Mouse (Mus musculus): ENCODE data around the gene Actl6a. TPM values are rescaled to one million over a fixed set of nuclear protein-coding genes. Genes with fewer than 3 reads are reported as not detected.
"Not testable (repeated sequence)": the region's sequence is repeated elsewhere in the genome, so short reads cannot be mapped to it uniquely, and the experiment has no call there.

Gene Actl6a
- 58.7 and 63.9 TPM in 2 replicates for polyA plus RNA-seq (2014; fragmentation: Nextera tagmentation; extraction: Ambion mirVana)

DNA sequence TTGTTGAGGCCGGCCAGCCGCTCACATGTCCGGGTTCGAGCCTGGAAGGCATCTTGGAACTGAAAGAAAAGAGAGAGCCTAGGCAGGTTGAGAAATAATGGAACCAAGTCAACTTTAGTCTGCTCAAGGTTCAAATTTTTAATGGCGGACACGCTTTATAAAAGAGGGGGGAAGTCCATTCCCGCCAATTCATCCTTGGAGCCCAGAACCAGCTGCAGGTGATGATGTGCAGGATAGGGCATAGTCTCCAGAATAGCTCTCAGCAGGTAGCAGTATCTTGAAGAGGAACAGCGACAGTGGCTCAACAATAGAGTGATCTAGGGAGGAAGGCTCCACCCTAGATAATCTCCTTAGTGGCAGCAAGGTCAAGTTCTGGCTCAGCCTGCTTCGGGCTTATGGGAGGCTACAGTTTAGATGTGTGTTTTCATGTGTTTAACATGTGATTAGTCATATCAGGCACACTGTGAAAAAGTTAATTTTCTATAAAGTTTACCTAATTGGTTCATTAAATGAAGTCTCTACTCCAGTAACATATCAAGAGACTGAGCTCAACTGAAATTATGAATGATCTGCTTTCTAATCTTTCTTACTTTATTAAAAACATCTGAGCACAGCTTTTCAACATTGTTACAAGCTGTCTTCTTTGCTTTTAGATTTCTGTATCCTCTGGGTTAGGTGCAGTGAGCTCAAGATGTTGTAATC is at the start of gene Actl6a:
TSS of gene Actl6a (plus strand) at position 652 of the 702 bp plus-strand sequence.
- H3K9ac ChIP-seq; H3K27me3 ChIP-seq (ENCODE audit: control insufficient read depth, insufficient read depth, low read length); ATAC-seq (ENCODE audit: low FRiP score); H3K36me3 ChIP-seq (replicated peaks; ENCODE audit: control insufficient read depth, insufficient read depth); DNase-seq (ENCODE audit: low spot score); H3K27ac ChIP-seq; H3K4me3 ChIP-seq (replicated peaks; ENCODE audit: low read length); H3K4me2 ChIP-seq (replicated peaks); H3K9me3 ChIP-seq (ENCODE audit: control insufficient read depth, low read length): not testable (repeated sequence)
- 80% methylated on average over 9 of the region's 9 CpGs for WGBS
- peaks cover 12% of the 10 kb centered on the region; the same call in 1 of the 2 replicates for H3K4me1 ChIP-seq (replicated peaks; ENCODE audit: control insufficient read depth, insufficient read depth, low read length)

DNA sequence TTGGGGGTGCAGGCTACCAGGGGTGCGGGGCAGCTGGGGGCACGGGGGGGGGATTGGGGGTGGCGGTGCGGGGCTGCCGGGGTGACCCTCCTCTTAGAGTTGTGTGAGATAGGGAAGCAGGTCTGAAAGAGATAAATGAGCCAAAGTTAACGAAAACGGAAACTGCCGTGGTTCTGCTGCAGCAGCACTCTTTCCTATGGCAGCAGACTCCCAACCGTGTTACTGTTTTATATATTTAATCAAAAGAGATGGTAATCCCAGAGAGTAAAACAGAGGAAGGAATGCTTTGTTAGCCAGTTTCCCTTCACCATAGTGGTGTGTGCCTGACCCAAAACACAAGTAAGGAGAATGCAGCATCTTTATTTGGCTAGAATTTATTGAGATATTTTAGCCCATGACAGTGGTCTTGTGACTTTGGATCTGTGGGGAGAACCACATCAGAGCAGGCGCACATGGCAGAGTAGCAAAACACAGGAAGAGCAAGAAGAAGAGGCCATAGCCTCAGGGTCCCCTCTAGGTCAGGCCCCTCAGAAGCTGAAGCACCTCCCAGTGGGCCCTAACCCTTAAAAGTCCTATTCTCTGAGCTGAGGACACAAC is 49.6 kb upstream of the Actl6a start:
- ATAC-seq (ENCODE audit: low FRiP score) (no peak), DNase-seq (ENCODE audit: low spot score) (no peak)
- WGBS = 80% methylated on average over 10 of the region's 10 CpGs
- no peak overlapping the region for H3K27ac ChIP-seq
- H3K9ac ChIP-seq = no peak overlapping the region
- no peaks in the 10 kb centered on the region for H3K4me1 ChIP-seq (replicated peaks; ENCODE audit: control insufficient read depth, insufficient read depth, low read length)
- no peak overlapping the region for H3K4me3 ChIP-seq (replicated peaks; ENCODE audit: low read length)
- no peaks in the 10 kb centered on the region for H3K9me3 ChIP-seq (ENCODE audit: control insufficient read depth, low read length)
- H3K36me3 ChIP-seq (replicated peaks; ENCODE audit: control insufficient read depth, insufficient read depth) = no peaks in the 10 kb centered on the region
- no peaks in the 10 kb centered on the region for H3K27me3 ChIP-seq (ENCODE audit: control insufficient read depth, insufficient read depth, low read length)
- H3K4me2 ChIP-seq (replicated peaks) = no peak overlapping the region

DNA sequence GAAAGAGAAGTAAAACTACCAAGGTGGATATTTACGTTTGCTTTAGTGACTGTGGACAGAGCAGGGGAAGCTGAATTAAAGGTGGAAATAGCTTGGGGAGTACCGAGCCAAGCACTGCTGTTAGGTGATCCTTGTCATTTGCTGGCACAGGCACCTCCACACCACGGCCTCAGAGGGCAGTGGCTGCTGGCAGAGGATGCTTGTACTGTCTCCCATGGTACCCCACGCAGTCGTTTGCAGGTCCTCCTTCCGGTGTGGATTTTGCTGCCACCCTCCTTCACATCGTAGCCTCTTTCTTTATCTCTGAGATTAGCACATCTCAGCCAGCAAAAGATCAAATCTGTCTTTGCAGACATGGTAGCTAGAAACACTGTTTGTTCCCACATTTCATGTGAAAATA is 47.7 kb upstream of the Actl6a start:
- no peak for ATAC-seq (ENCODE audit: low FRiP score)
- Histone ChIP-seq H3K9me3 (ENCODE audit: control insufficient read depth, low read length) (no peaks in the 10 kb centered on the region), H3K4me1 (replicated peaks; ENCODE audit: control insufficient read depth, insufficient read depth, low read length) (no peaks in the 10 kb centered on the region), H3K4me3 (replicated peaks; ENCODE audit: low read length) (no peak overlapping the region), H3K9ac (no peak overlapping the region), H3K4me2 (replicated peaks) (no peak overlapping the region), H3K27ac (no peak overlapping the region), H3K36me3 (replicated peaks; ENCODE audit: control insufficient read depth, insufficient read depth) (no peaks in the 10 kb centered on the region), H3K27me3 (ENCODE audit: control insufficient read depth, insufficient read depth, low read length) (no peaks in the 10 kb centered on the region)
- DNase-seq (ENCODE audit: low spot score) = no peak
- WGBS = 82% methylated on average over 7 of the region's 7 CpGs

DNA sequence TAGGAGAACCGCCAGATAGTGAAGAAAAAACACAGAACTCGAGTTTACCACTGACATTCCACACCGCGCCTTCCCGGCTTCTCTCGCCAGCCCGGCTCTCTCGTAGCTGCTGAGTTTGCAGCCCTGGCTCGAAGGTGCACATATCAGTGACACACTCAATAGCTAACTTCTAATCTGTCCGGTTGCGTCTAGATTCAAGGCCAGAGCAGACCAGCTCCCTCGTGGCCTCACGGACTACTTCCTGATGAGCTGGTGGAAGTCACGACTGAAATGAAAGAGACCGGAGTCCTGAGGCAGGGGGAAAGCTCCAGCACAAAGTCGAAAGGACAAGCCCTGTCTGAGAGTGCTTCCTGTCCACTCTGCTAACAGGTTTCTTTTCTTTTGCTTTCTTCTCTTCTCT is 47.3 kb upstream of the Actl6a start:
- DNase-seq (ENCODE audit: low spot score) (no peak), ATAC-seq (ENCODE audit: low FRiP score) (no peak)
- Histone ChIP-seq H3K9me3 (ENCODE audit: control insufficient read depth, low read length) (no peaks in the 10 kb centered on the region), H3K4me1 (replicated peaks; ENCODE audit: control insufficient read depth, insufficient read depth, low read length) (no peaks in the 10 kb centered on the region), H3K27me3 (ENCODE audit: control insufficient read depth, insufficient read depth, low read length) (no peaks in the 10 kb centered on the region), H3K36me3 (replicated peaks; ENCODE audit: control insufficient read depth, insufficient read depth) (no peaks in the 10 kb centered on the region), H3K9ac (no peak overlapping the region), H3K4me2 (replicated peaks) (no peak overlapping the region), H3K27ac (no peak overlapping the region), H3K4me3 (replicated peaks; ENCODE audit: low read length) (no peak overlapping the region)
- 91% methylated on average over 16 of the region's 16 CpGs for WGBS

DNA sequence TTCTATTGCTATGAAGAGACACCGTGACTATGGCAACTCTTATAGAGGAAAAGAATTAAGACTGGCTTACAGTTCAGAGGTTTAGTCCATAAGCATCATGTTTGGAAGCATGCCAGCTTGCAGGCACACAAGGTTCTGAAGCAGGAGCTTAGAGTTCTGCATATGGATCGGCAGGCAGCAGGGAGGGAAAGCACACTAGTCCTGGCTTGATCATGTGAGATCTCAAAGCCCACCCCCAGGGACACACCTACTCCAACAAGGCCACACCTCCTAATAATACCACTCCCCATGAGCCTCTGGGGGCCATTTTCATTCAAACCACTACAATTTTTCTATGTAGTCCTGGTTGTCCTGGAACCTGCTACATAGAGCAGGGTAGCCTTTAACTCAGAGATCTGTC is 46.6 kb upstream of the Actl6a start:
- whole genome bisulfite sequencing = 84% methylated on average over 2 of the region's 2 CpGs
- no peak for DNase-seq (ENCODE audit: low spot score)
- no peak overlapping the region for H3K9ac ChIP-seq
- no peak overlapping the region for H3K4me3 ChIP-seq (replicated peaks; ENCODE audit: low read length)
- H3K36me3 ChIP-seq (replicated peaks; ENCODE audit: control insufficient read depth, insufficient read depth) = no peaks in the 10 kb centered on the region
- no peaks in the 10 kb centered on the region for H3K9me3 ChIP-seq (ENCODE audit: control insufficient read depth, low read length)
- no peak for ATAC-seq (ENCODE audit: low FRiP score)
- no peak overlapping the region for H3K4me2 ChIP-seq (replicated peaks)
- H3K27ac ChIP-seq = no peak overlapping the region
- no peaks in the 10 kb centered on the region for H3K27me3 ChIP-seq (ENCODE audit: control insufficient read depth, insufficient read depth, low read length)
- no peaks in the 10 kb centered on the region for H3K4me1 ChIP-seq (replicated peaks; ENCODE audit: control insufficient read depth, insufficient read depth, low read length)

DNA sequence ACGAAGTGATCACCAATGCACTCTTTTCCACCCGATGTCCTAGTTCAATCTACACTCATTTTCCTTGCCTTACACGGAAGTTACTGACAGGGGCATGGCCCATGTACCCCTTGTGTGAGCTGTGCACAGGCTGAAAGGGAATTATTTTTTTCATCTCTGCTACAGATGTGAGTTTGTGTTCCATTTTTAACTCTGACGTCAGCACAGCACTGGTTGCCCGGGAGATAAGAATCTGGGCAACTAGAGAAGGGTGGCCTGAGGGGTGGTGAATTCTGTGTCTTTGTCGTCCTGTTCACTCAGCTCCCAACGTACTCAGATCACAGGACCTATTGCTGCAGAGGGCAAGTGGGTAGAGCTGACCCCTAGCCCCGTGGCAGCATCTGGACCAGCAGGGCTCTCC is 45.8 kb upstream of the Actl6a start:
- no peak overlapping the region for H3K27ac ChIP-seq
- 53% methylated on average over 8 of the region's 8 CpGs for WGBS
- no peaks in the 10 kb centered on the region for H3K9me3 ChIP-seq (ENCODE audit: control insufficient read depth, low read length)
- no peaks in the 10 kb centered on the region for H3K36me3 ChIP-seq (replicated peaks; ENCODE audit: control insufficient read depth, insufficient read depth)
- H3K27me3 ChIP-seq (ENCODE audit: control insufficient read depth, insufficient read depth, low read length) = no peaks in the 10 kb centered on the region
- no peaks in the 10 kb centered on the region for H3K4me1 ChIP-seq (replicated peaks; ENCODE audit: control insufficient read depth, insufficient read depth, low read length)
- H3K9ac ChIP-seq = no peak overlapping the region
- DNase-seq (ENCODE audit: low spot score) (no peak), ATAC-seq (ENCODE audit: low FRiP score) (no peak)
- no peak overlapping the region for H3K4me2 ChIP-seq (replicated peaks)
- no peak overlapping the region for H3K4me3 ChIP-seq (replicated peaks; ENCODE audit: low read length)

DNA sequence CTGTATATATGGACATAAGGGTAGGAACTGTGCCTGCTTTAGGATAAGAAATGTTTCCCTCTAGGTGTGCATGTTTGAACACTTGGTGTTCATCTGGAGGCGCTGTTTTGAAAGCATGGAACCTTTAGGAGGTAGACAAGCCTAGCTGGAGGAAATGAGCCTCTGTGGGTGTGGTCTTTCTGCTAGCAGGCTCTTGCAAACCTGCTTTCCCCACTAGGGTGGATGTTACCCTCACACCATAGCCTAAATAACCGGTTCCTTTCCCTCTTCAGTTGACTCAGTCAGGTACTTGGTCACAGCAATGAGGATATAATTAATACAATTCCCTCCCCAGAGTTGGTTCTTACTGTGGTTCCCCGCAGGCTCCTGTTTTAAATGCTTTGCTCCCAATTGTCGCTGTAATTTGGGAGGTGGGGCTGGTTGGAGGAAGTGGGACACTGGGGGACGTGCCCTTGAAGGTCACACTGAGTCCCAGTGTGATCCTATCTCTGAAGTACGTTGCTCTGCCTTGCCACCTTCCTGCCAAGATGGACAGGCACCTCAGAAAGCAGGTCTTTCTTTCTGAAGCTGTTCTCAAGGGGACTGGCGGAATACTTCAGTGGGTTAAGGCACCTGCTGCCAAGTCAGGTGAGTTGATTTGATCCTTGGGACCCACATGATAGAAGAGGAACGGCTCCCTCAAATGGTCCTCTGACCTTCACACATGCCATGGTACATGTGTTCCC is 45.1 kb upstream of the Actl6a start:
- 71% methylated on average over 8 of the region's 8 CpGs for WGBS
- DNase-seq (ENCODE audit: low spot score) (no peak), ATAC-seq (ENCODE audit: low FRiP score) (no peak)
- no peak overlapping the region for H3K9ac ChIP-seq
- no peak overlapping the region for H3K4me2 ChIP-seq (replicated peaks)
- H3K27ac ChIP-seq = no peak overlapping the region
- H3K36me3 ChIP-seq (replicated peaks; ENCODE audit: control insufficient read depth, insufficient read depth) = no peaks in the 10 kb centered on the region
- H3K27me3 ChIP-seq (ENCODE audit: control insufficient read depth, insufficient read depth, low read length) = no peaks in the 10 kb centered on the region
- no peak overlapping the region for H3K4me3 ChIP-seq (replicated peaks; ENCODE audit: low read length)
- no peaks in the 10 kb centered on the region for H3K9me3 ChIP-seq (ENCODE audit: control insufficient read depth, low read length)
- no peaks in the 10 kb centered on the region for H3K4me1 ChIP-seq (replicated peaks; ENCODE audit: control insufficient read depth, insufficient read depth, low read length)

DNA sequence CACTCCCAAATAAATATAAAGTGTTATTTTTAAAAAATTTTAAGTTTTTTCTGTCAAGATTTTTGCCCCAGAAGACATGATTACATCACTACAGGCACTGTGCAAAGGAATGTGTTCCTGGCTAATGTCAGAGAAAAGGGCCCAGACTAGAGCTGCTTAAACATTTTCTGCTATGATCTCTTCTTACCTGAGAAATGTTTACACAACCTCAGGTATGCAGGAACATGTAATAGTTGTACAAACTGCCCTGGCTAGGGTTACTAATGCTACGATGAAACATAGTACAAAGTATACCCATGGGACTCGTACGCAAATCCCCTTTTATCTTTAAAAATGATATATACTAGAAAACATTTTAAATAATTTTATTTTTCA is 44.6 kb upstream of the Actl6a start:
- no peak overlapping the region for H3K27ac ChIP-seq
- no peaks in the 10 kb centered on the region for H3K4me1 ChIP-seq (replicated peaks; ENCODE audit: control insufficient read depth, insufficient read depth, low read length)
- DNase-seq (ENCODE audit: low spot score) = no peak
- no peak for ATAC-seq (ENCODE audit: low FRiP score)
- H3K27me3 ChIP-seq (ENCODE audit: control insufficient read depth, insufficient read depth, low read length) = no peaks in the 10 kb centered on the region
- H3K9ac ChIP-seq = no peak overlapping the region
- H3K36me3 ChIP-seq (replicated peaks; ENCODE audit: control insufficient read depth, insufficient read depth) = no peaks in the 10 kb centered on the region
- no peak overlapping the region for H3K4me2 ChIP-seq (replicated peaks)
- no peaks in the 10 kb centered on the region for H3K9me3 ChIP-seq (ENCODE audit: control insufficient read depth, low read length)
- H3K4me3 ChIP-seq (replicated peaks; ENCODE audit: low read length) = no peak overlapping the region
- WGBS = 96% methylated on average over 3 of the region's 3 CpGs

DNA sequence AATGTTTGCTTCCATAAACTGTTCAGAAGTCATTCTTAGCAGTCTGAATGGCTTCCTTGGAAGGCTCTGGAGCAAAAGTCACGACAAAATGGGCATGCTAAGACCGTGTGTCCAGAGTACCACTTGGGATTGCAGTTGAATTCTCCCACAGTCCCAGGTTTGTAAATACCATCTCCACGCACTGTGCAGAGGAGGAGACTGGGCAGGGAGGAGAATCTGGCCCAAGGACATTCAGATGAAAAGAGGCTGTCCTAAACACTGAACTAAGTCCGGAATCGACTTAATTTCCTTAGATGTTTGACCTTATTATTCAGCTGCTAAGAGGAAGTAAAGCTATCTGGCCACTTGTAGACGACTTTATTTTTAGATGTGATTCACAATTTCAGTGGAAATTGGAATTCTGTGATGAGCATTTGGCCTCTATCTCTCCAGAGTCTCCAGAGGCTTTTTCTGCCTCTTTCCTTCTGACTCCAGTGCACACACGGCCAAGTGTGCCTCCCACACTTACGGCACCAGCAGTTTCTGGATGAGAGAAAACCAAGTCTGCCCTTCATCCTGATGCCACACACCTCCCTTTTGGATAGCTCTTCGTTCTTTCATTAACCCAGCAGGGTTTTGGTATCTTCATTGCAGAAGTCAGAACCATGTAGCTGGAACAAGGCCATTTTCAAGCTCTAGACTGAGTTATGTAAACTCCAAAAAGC is 37.7 kb upstream of the Actl6a start:
- Histone ChIP-seq H3K4me2 (replicated peaks) (no peak overlapping the region), H3K9me3 (ENCODE audit: control insufficient read depth, low read length) (no peaks in the 10 kb centered on the region)

More for the DNA sequence above, 37.7 kb upstream of the Actl6a start:
- no peak overlapping the region for H3K27ac ChIP-seq
- ATAC-seq (ENCODE audit: low FRiP score) = no peak
- DNase-seq (ENCODE audit: low spot score) = no peak
- no peaks in the 10 kb centered on the region for H3K4me1 ChIP-seq (replicated peaks; ENCODE audit: control insufficient read depth, insufficient read depth, low read length)
- H3K36me3 ChIP-seq (replicated peaks; ENCODE audit: control insufficient read depth, insufficient read depth) = no peaks in the 10 kb centered on the region
- no peak overlapping the region for H3K4me3 ChIP-seq (replicated peaks; ENCODE audit: low read length)
- no peak overlapping the region for H3K9ac ChIP-seq
- no peaks in the 10 kb centered on the region for H3K27me3 ChIP-seq (ENCODE audit: control insufficient read depth, insufficient read depth, low read length)
- 84% methylated on average over 9 of the region's 9 CpGs for WGBS

Measured in hindbrain, embryonic 14.5 days (tissue).